Mouse (Mus musculus): ENCODE measurements at regions not wholly inside any gene's neighbourhood (a gene's known extent, or its start where the extent isn't known, plus 50 kb on each side); places are given as distances from the start of the nearest gene placed in this dataset.

DNA sequence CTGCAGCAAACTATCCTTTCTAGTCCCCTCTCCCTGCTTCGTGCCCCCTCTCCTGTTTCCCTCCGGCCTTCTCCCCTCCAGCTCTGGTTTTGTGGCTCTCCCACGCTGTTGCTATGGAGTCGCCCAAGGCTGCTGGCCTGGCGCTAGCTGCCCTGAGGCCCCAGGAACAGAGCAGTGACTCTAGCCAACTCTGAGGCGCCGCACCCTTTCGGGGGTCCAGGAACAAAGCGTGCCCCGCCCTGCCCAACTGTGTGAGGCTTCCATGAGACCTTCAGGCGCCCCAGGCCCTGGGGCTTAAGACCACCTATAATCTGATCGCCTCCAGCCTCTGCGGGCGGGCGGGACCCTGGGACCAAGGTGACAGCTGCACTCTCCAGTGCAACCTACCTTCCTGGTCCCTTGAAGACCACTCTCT is 262.4 kb downstream of the Zfp704 start:
- TF ChIP-seq ZC3H11A (IDR thresholded peaks at IDR 0.05; ENCODE audit: borderline replicate concordance, low read depth, low read length) (no peak), MAFK (IDR thresholded peaks at IDR 0.05; ENCODE audit: insufficient read depth, low read depth, low read length) (no peak), ZNF384 (IDR thresholded peaks at IDR 0.05; ENCODE audit: low read depth, low read length) (no peak), HCFC1 (IDR thresholded peaks at IDR 0.05; ENCODE audit: borderline replicate concordance, insufficient read depth, low read length) (no peak)

All from ES-E14 (cell line).